Mouse (Mus musculus): Measurements from ENCODE around the gene Thap12. TPM values are rescaled to one million over a fixed set of nuclear protein-coding genes. Genes with fewer than 3 reads are reported as not detected.

The Thap12 gene
- total RNA-seq, 2 experiments from 2014 or later = 74.8 to 77.7 TPM

DNA sequence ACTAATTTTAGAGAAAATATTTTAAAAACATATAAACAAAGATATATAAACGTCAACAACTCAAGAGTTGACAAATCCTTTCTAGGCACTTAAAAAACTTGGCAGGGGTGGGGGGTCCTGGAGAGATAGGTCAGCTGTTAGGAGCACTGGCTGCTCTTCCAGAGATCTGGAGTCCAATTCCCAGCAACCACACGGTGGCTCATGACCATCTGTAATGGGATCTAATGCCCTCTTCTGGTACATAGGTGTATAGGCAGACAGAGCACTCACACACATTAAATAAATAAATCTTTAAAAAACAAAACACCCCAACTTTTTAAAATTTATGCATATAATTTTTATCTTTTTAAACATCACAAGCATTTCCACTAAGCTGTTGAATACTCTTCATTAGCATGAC lies 5.4 kb upstream of the Thap12 start:
- no peak for DNase-seq

DNA sequence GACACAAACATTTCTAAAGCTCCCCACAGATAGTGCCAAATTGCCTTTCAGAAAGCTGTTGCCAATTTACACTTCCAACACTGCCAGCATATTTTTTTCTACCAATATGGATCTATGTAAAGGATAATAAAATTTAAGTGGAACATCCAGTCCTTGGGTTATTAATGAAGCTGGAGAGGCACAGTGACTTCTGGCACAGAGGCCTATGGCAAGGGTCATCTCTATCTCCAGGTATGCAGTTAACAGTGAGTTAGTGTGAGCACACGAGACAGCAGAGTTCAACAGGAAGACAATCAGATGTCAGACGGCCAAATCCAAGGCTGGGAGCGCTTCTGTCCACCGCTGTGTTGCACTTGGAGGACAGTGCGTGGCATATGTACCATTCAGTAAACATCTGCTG lies 4.9 kb upstream of the Thap12 start:
- DNase-seq = no peak

DNA sequence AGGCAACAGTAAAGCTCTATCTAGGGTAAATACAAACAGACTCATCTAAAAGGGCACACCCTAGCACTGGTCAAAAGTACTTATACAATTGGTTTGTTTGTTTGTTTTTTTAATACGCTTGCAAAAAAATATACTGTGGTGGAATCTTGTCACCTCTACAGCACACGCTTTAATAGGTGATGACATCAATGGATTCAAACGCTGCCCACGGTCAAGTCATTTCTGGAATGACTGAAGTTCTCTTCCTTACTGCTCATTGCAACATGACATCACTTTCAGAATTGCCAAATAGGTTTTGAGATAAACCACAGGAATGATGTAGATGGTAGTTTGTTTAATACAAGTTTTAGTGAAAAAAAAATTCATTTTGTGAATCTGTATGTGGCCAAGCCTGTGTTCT lies 4.3 kb upstream of the Thap12 start:
- DNase-seq = no peak

DNA sequence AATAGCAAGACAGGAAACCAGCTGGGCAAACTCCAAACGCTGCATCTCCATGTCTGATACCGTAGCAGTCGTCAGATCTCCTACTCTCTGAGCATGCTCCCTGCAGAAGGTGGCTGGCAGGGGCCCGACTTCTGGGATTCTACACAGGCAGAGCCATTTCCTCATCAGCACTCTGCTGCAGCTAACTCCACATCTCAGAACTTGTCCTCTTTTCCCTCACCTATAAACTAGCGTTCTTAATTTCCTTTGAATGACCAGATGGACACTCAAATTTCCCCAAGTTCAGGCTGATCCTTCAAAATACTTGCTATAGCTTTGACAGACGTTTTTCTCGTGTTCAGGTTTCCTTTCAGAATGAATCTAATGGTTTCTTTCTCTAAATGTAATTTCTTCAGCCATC lies 1.1 kb upstream of the Thap12 start:
- DNase-seq = no peak

DNA sequence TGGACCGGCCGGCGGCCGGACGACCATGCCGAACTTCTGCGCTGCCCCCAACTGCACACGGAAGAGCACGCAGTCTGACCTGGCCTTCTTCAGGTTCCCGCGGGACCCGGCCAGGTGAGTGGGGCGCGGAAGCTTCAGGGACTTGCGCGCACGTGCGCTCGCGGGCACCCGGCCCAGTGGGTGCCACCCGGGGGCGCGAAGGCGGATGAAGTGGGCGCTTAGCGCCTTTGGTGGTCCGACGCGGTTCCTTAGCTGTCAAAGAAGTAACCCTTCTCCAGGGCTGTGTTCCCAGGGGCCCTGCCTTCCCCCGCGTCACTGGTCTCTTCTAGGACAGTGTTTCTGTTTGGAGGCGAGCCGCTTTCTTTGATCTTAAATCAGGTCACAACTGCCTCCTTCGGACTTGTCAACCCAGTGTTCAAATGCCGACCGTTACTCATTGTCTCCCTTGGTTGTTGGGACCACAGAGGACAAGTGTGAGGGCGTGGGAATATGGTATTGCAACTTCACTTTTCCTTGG lies 520 bp downstream of the Thap12 start:
- DNase-seq = peak; percentile 33

DNA sequence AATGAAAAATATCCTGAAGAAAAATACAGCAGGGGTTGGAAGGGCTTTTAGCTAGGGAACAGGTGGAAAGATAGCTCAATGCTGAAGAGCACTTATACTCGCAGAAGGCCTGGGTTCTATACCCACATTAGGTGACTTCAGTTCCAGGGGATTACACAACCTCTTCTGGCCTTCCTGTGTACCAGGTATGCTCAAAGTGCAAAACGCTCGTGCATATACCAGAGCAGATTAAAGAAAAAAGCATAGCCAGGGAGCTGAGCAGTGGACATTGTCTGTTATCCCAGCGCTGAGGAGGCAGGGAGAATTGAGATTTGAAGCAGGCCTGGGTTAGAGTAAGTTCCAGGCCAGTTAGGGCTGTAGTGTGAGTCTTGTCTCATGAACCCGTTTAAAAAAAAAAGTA lies 1.4 kb downstream of the Thap12 start:
- no peak for DNase-seq

DNA sequence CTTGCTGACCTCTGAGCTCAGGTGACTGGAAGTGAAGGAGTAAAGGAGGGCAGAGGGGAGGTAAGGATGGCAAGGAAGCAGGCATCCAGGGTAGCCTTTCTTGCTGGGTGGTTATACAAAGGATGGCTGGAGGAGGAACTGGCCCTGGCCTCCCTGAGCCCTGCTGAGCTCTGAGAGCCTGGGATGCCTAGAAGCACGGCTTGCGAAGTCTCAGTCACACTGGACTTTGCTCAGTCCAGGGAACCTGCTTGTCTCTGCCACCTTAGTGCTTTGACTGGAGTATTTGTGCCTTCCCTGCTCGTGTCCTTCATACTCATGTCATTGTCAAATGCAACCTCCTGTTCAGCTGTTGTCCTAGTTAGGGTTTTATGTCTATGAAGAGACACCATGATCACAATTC lies 10.8 kb downstream of the Thap12 start:
- no peak for DNase-seq

DNA sequence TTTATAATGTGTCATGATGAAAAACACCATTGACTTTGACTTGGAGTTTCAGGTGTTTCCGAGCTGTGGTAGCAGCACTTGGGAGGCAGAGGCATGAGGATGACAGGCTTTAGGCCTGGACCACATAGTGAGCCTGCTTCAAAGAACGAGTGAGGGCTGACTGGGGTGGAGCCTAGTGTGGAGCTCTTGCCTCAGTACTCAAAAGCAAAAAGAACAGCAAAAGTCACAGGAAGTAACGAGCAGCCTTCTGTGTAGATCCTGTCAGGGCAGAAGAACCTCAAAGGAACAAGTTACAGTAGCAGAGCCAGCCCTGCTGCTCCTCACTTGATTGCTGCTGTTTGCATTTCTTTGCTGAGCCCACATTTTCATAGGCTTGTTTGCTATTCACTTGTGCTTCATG lies 14.5 kb downstream of the Thap12 start:
- no peak for DNase-seq

DNA sequence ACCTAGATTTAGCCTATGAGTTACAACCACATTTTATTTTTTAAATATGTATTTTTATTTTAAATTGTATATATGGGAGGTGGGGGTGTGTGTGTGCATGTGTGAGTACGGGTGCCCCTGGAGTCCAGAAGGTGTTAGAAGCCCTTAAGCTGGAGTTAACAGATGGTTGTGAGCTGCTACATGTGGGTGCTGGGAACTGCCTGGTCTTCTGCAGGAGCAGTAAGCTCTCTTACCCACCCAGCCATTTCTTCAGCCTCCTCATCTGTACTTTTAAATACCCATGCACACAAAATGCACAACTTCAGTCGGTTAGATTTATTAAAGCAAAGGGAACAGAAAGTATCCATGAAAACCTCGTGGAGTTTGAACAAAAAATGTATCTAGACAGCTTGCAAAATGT lies 16.9 kb downstream of the Thap12 start:
- no peak for DNase-seq

DNA sequence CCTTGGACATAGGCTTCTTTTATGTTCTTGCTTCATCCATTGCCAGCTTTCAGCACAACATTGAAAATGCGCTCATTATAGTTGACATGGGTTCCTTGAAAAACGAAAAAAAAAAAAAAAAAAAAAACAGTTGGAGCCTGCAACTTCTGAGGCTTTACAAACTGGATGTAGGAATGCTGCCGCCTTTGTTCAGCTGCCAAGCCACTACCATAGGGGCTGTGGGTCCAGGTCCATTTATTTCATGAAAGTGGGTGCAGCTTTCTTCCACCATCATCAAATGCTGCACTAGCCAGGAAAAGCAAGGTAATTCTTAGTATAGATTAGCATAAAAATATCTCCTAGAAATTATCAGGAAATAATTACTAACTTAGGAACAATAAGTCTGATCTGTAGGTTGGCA lies 17.8 kb downstream of the Thap12 start:
- no peak for DNase-seq

DNA sequence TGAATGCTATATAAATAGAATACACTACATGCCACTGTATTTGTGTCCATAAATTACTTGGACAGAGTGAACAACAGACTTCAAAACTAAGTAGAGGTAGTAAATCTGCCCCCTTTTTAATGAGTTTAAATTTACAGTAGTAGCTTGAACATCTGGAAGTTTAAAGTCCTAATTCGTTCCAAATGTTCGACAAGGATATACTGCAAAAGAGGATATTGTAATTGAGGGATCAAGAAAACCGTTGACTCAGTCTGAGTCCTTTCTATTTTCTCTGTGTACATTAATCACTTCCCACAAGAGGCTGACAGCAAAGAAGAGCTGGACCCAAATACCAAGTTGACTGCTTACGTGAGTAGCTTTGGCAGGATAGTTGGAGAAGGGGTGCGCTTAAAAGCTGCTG lies 18.3 kb downstream of the Thap12 start:
- DNase-seq = no peak

DNA sequence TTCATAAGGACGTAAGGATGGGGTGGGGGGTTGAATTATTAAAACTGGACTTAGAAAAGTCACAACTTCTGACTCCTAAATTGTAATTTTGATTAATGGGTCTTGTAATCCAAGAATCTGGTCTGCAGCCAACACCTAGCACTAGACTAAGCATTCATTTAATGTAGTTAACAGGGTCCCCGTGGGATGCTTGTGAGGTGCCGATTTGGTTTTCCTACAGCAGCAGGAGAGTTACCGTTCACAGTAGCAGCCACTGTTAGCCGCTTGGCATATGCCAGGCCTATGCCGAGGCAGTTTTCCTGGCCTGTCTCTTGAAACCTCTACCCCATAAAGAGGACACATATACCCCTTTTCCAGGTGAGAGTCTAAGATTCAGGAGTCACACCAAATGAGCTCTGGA lies 18.7 kb downstream of the Thap12 start:
- DNase-seq = no peak

DNA sequence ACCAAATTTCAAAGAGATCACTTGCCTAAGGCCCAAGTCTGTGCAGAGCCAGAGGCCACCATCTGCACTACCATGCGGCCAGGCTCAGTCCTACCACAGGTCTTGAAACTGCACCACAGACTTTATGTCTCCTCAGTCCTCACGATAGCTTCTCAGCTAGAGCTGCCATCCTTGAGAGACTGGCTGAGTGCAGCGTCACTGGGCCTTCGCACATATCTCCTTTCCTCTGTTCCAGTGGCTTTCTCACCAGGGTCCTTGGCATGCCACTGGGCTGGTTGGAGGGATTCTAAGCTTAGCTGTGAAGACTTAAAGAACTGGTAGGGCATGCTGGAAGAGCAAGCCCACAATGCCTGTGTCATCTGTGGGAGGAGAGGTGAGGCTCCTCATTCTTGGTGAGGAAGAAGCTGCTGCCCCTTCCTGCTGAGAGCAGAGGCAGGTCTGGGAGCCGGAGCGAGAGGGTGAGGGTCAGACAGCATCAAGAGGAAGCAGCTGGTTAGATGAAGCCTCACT lies 22.8 kb downstream of the Thap12 start:
- DNase-seq = no peak

DNA sequence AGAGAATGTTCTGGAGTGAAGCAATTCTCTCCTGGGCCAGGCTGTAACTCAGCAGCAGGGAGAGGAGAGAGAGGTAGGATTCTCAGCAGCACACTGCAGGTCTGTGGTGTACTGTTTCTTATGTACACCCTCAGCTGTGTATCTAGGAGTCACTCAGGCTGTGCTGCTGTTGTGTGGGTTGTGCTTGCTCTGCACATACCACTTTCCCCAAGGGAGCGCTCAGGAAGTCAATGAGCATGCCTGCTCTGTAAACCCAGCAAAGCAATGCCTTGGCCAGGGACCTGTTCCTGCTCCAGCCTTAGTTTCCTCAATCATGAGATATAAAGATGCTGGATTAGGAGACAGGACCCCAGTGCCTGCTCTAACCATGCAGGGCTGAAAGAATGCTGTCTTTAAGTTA lies 25.1 kb downstream of the Thap12 start:
- no peak for DNase-seq

DNA sequence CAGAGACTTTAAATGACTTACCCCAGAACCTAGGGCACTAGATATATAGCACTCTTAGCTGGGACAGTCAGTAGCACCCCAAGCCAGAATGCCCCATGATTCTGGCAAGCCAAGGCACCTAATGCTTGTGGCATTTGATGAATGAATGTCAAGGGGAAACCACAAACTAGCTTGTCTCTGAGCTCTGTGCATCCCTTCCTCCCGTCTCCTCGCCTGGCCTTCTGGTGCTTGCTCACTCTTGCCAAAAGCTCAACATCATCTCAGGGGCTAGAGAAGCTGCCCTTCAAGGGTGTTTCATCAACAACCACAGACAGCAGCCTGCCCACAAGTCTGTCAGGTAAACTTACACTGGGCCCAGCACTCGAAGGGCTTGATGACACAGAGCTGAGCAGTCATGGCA lies 25.6 kb downstream of the Thap12 start:
- no peak for DNase-seq

DNA sequence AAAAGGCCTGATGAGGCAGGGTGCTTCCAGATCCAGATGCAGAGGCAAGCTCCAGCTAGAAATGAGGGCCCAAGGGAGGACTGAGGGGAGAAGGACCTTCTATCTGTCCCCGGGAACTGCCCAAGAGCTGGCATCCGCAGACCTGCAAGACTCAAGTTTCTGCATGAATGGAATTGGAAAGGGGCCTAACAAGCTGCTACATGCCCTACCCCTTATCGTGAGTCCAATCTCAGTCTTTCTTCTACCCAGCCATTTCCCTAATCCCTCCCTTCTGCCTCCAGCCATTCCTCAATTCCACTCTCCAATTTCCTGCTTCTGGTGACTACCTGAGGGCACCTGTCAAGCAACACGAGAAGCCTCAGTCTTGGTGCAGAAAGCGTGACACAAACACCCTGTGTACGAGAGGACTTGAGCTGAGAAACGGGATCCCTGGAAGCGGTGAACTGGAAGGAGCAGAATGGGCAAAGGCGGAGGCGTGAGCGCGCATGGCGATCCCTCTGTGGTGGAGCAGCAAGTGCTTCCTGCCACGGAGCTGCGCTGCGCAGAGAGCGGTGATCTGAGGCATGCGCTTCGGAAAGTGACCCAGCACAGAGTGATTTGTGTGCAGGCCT lies 26.9 kb downstream of the Thap12 start:
- no peak for DNase-seq

DNA sequence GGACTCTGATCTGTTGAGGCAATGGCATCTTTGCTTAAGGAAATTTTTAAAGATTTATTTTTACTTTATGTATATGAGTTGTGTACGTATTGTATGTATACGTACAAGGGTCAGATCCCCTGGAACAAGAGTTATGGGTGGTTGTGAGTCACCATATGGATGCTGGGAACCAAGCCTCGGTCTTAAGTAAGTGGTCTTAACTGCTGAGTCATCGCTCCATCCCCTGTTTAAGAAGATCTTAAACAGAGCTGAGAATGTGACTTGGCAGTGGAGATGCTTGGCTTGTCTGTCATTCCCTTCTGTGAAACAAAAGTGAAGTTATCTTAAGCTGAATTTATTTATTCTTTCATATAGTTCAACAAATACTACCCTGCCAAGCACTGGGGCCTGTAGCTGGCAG lies 31.1 kb downstream of the Thap12 start:
- DNase-seq = no peak

DNA sequence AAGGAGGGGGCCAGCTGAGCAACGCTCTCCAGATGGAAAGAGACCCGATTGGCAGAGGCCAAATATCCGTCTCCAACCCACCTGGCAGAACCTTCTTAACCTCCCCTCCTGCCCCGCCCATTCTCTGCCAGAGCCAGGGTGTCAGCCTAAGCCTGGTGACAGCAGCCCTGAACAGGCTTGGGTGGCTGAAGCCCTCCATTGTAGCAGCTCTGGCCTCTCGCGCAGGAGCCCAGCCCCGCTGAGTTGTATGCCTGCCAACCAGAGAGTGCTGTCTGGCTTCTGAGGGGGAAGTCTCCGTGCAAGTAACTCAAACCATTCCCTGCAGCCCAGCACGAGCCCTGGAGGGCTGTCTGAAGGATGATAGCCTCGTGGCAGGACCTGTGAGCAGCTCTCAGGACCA lies 32.0 kb downstream of the Thap12 start:
- peak; percentile 60 for DNase-seq

DNA sequence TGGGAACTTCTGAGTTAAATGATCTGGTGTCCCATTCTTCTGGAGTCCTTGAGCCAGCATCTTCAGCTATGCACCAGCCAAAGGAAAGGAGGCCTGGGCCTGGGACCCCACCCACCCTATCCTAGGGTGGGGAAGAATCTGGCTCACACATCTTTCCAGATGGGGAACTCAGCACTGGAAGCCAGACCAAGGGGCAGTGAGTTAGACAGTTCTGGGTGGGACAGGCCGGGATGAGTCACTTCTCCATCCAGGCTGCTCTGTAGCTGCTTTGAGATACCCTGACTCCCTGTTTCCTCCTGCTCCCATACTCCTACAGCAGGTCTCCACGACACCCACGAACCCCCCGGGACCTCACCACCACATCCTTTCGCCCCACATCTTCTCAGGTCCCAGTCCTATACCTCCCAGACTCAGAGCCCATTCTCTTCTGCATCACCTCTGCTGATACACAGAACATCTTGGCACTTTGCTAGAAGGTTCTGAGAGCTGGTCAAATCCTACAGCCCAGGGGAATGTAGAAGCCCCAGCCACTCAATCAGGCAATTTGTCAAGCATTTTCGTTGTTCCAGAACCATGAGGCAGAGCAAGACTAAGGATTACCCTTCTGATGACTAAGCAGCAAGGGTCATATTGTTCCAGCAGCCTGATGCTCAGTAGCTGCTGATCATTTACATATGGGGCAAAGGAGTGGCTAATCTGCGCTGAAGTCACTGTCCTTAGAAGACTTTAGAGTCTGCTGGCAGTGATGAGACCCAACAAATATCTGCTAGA lies 34.1 kb downstream of the Thap12 start:
- DNase-seq = no peak

DNA sequence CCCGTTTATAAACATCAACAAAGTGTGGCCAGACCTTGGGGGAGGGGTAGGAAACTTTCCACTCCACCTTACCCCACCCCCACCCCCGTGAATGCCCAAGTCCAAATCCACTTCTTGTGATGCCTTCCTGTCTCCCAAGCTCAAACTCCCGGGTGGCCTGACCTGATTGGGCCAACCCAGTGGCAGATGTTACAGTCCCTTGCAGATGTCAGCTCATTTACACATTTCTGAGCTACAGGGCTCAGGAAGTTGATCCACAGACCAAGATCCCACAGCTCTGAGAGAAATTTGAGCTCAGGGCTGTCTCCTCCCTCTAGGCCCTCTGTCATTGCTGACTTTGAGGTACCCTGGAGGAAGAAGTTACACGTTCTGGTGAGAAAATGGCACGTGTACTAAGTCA lies 37.5 kb downstream of the Thap12 start:
- no peak for DNase-seq

DNA sequence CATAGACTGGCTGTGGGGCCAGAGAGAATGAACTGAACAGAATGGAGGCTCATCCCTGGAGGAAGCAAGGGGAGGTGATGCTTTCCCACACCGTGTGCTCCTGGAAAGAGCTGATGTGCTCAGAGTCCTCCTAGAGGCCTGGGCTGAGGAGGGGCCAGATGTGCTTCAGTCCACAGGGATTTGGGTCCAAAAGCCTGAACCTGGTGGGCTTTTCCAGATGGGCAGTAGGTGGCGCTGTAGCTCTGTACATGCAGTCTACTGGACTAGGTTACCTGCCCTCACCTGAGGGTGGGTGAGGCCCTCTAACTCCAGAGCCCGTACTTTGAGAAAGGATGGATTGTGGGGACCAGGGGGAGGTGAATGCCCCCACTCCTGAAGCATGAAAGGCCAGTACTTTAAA lies 40.4 kb downstream of the Thap12 start:
- peak; percentile 63 for DNase-seq

DNA sequence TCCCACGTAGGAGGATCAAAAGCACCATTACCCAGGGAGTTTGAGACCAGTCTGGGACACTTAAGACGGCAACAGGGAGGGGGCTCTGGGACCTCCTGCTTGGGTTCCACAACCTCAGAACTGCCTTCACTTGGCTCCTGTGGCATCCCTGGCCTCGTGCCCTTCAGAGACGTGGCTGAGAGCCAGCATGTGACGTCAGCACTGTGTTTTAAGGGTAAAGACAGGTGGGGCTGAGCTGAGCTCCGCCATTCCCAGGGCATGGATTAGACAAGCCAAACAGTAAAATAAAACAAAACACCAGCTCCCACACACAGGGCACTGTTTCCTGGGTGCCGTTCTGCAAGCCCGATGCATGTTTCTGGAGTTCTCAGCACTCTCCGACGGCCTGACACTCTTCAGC lies 47.5 kb downstream of the Thap12 start:
- no peak for DNase-seq

DNA sequence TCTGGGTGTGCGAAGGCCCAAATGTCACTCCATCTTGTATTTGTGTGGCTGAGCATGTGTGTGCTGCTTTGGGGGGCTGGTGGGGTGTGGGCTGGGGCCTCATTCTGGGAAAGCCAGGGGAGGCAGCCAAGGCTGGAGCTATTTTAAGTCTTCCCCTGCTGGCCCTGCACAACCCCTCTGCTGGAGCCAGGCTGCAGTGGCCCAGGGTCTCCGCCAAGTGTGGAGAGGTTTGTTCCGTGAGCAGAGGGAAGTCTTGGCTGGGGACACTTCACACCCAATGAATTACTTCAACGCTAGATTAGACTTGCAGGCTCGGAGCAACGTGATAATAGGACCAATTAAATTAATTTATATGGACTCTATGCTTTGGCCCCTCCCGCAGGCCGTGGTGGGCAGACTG lies 49.8 kb downstream of the Thap12 start:
- peak; percentile 54 for DNase-seq

DNA sequence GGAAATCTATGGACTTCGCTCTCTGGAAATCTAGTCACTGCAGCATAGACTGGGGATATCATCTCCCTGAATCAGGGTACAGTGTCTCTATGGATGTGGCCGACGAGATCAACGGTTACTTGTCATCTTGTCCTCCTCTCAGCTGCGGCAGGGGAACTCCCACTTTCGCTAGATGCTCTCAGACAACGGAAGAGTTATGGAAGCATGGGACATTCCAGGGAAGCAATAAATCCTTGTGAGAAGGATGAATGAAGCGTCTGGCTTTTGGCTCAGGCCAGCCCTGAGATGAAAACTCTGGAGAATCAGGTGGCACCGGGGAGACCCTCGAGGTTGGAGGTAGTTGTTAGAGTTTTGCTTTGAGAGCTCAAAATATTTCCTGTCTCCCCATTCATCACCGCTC lies 53.1 kb downstream of the Thap12 start:
- DNase-seq = no peak
